Mouse (Mus musculus) neutrophil, adult 5-6 weeks (primary cell): ENCODE measurements around the gene Tm4sf20. TPM values are rescaled to one million over a fixed set of nuclear protein-coding genes. Genes with fewer than 3 reads are reported as not detected.

Experiments used
- ATAC-seq: fragments of 151-379, 151-347 bp; 2 replicates; pipeline ENCODE4 v1.8.0; 2017; ENCODE audit warnings: mild to moderate bottlenecking, moderate TSS enrichment; ENCODE audit not compliant: insufficient number of reproducible peaks, poor library complexity, low FRiP score, severe bottlenecking; ENCODE audit errors: extremely low read depth
- total RNA-seq: library from RNA; stranded (forward); fragments of 200-1000 nt; gene quantifications from 2 replicates; pipeline ENCODE4 v1.2.3, GENCODE M21; 2017

Tm4sf20 gene
- total RNA-seq, 1 experiment from 2014 or later = not detected

DNA sequence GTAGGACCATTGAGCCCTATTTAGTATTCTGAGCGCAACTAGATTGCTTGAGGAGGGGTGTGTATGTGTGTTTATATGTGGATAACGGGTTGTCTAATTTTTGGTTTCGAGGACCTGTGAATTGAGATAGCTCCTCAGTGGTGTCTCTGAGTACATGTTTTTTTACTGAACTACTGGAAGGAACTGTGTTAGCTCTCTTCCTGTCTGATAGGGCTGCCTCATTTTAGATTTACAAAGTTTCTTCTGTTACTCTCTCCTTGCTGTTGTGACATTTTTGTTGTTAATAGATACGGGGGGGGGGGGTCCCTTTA lies 42.4 kb downstream of the Tm4sf20 start:
- ATAC-seq = no peak

GRCm38 (mm10) chr1:82725026-82725874 lies 43.0 kb downstream of the Tm4sf20 start:
- peak; percentile 74 for ATAC-seq

DNA sequence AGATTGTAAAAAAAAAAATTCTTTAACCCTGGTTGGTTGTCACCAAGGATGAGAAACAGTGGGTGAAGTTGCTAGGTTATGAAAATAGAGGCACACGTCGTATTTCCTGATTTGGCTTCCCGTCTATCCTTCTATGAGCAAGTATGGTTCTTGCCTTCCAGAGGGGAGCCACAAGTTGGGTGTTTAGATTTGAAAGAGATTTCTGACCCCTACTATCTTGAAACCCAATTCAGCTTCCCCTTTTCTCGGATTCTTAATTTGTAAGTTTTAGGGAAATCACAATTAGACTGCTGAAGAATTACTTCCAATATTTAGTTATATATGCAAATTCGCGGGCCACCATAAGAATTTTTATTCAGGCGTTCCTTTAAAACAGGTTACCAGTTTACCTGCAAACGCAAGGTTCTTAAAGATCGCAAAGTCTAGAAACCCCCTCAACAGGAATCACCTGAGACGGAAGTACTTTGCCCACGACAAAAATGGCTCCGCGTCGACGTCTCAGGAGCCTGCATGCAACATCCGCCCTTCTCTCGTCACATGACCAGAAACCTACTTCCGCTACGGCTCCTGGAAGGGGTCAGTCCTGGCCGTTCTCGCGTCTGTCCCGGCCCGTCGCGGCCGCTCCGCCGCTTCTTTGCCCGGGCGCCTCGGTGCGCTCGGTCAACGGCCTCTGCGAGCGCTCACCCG lies 43.8 kb downstream of the Tm4sf20 start, which contains the start of gene Mff:
Gene Mff, plus strand, starts transcription at position 552 of the 687 bp plus-strand sequence.
- peak; percentile 99 for ATAC-seq

GRCm38 (mm10) chr1:82717816-82718512 lies 50.3 kb downstream of the Tm4sf20 start:
- ATAC-seq = no peak

Other genes with a start within 250 kb of the Tm4sf20 start
- not detected in 2 replicates for gene Col4a4, start 181.6 kb downstream of the Tm4sf20 start, total RNA-seq
- gene Col4a3, start 181.5 kb downstream of the Tm4sf20 start, total RNA-seq = not detected in 2 replicates
- gene Mff, start 43.6 kb downstream of the Tm4sf20 start, total RNA-seq = 127 and 128 TPM in 2 replicates
- not detected in 2 replicates for gene Gm47791, start 2.8 kb upstream of the Tm4sf20 start, total RNA-seq
- gene Agfg1, start 71.0 kb upstream of the Tm4sf20 start, total RNA-seq = 55.2 and 59.5 TPM in 2 replicates
- gene A030005L19Rik, start 144.9 kb upstream of the Tm4sf20 start, total RNA-seq = not detected in 2 replicates
- not detected in 2 replicates for gene A030014E15Rik, start 156.5 kb upstream of the Tm4sf20 start, total RNA-seq
- not detected in 2 replicates for gene Gm6217, start 162.9 kb upstream of the Tm4sf20 start, total RNA-seq
- gene A030003K21Rik, start 174.9 kb upstream of the Tm4sf20 start, total RNA-seq = not detected in 2 replicates
- not detected in 2 replicates for gene Gm7544, start 187.6 kb upstream of the Tm4sf20 start, total RNA-seq
- gene Gm47955, start 191.8 kb upstream of the Tm4sf20 start, total RNA-seq = not detected in 2 replicates
- not detected in 2 replicates for gene Gm47959, start 232.1 kb upstream of the Tm4sf20 start, total RNA-seq